Mouse (Mus musculus) CH12.LX (cell line): ENCODE results near the gene Tcea3. TPM values are rescaled to one million over a fixed set of nuclear protein-coding genes. Genes with fewer than 3 reads are reported as not detected.

Experiments
- DNase-seq: peaks from one replicate; pipeline ENCODE4 v3.0.0-alpha.2; 2013; ENCODE audit errors: extremely low read depth
- H3K27ac ChIP-seq: 2 replicates; pipeline ENCODE4 v1.5.1; 2012; ENCODE audit warnings: low read depth, mild to moderate bottlenecking, control low read depth, moderate library complexity; ENCODE audit not compliant: insufficient read depth
- H3K27me3 ChIP-seq: replicated peaks from 2 replicates; pipeline ENCODE3; 2012; ENCODE audit warnings: inconsistent platforms
- H3K36me3 ChIP-seq, 2 experiments: replicated peaks in 1 of 2; 2 replicates each; pipeline versions ENCODE3 to v1.6.1; 2012; ENCODE audit warnings: inconsistent platforms in 1 of 2, low read length in 1 of 2, mild to moderate bottlenecking in 1 of 2, mixed read lengths in 1 of 2, moderate library complexity in 1 of 2; ENCODE audit not compliant: control insufficient read depth in 1 of 2, insufficient read depth in 1 of 2
- H3K4me1 ChIP-seq, 2 experiments: 2 replicates each; pipeline ENCODE4 v1.6.1; 2012; ENCODE audit warnings: inconsistent platforms in 1 of 2, moderate library complexity in 1 of 2; ENCODE audit not compliant: insufficient read depth in 2 of 2, control insufficient read depth in 1 of 2
- H3K4me2 ChIP-seq: 2 replicates; pipeline ENCODE4 v1.6.1; 2012; ENCODE audit warnings: low read depth, mild to moderate bottlenecking, control low read depth; ENCODE audit not compliant: poor library complexity, insufficient read depth, severe bottlenecking
- H3K4me3 ChIP-seq, 3 experiments: fragments of 150-350 bp in 1 of 3; sonication (generic) in 1 of 3; replicated peaks in 1 of 3; 2 replicates each; pipeline versions ENCODE3 to v1.5.1; 2011 to 2012; ENCODE audit warnings: low read depth in 2 of 3, low read length in 2 of 3, mild to moderate bottlenecking in 2 of 3, moderate library complexity in 2 of 3, control low read depth in 1 of 3, improper control_type of control experiment in 1 of 3, inconsistent platforms in 1 of 3, mixed read lengths in 1 of 3; ENCODE audit not compliant: poor library complexity in 1 of 3
- H3K79me2 ChIP-seq: replicated peaks from 2 replicates; pipeline ENCODE4 v1.6.1; 2012; ENCODE audit warnings: mild to moderate bottlenecking, moderate library complexity; ENCODE audit not compliant: control insufficient read depth, poor library complexity, insufficient read depth, severe bottlenecking; ENCODE audit errors: extremely low read depth
- H3K9ac ChIP-seq: 2 replicates; pipeline ENCODE4 v1.6.1; 2012; ENCODE audit warnings: low read depth, mild to moderate bottlenecking, control low read depth, moderate library complexity; ENCODE audit not compliant: insufficient read depth
- H3K9me3 ChIP-seq: replicated peaks from 2 replicates; pipeline ENCODE3; 2012; ENCODE audit warnings: low read length, inconsistent platforms, mixed read lengths
- BHLHE40 ChIP-seq: IDR thresholded peaks from 2 replicates; pipeline ENCODE4 v1.6.1; 2011; ENCODE audit warnings: mild to moderate bottlenecking, low read depth, low read length, improper control_type of control experiment
- CHD1 ChIP-seq: IDR thresholded peaks from 2 replicates; pipeline ENCODE4 v1.6.1; 2012; ENCODE audit warnings: low read depth, low read length, improper control_type of control experiment, inconsistent platforms
- CHD2 ChIP-seq: IDR thresholded peaks from 2 replicates; pipeline ENCODE4 v1.6.1; 2011; ENCODE audit warnings: low read length, improper control_type of control experiment
- CTCF ChIP-seq, 2 experiments: IDR thresholded peaks in 1 of 2; conservative IDR thresholded peaks in 1 of 2; 2 replicates each; pipeline ENCODE4 v1.5.1; 2011 to 2012; ENCODE audit warnings: low read depth in 2 of 2, low read length in 2 of 2, improper control_type of control experiment in 1 of 2, inconsistent platforms in 1 of 2, mild to moderate bottlenecking in 1 of 2, moderate library complexity in 1 of 2
- E2F4 ChIP-seq: IDR thresholded peaks from 2 replicates; pipeline ENCODE4 v1.6.1; 2011; ENCODE audit warnings: low read depth, low read length, improper control_type of control experiment; ENCODE audit not compliant: insufficient replicate concordance
- ELF1 ChIP-seq: IDR thresholded peaks from 2 replicates; pipeline ENCODE4 v1.6.1; 2014; ENCODE audit warnings: low read depth, mild to moderate bottlenecking, inconsistent platforms, low read length, improper control_type of control experiment
- EP300 ChIP-seq: IDR thresholded peaks from 2 replicates; pipeline ENCODE4 v1.6.1; 2011; ENCODE audit warnings: low read length, improper control_type of control experiment
- ETS1 ChIP-seq: conservative IDR thresholded peaks from 2 replicates; pipeline ENCODE4 v1.6.1; 2012; ENCODE audit warnings: low read depth, mild to moderate bottlenecking, inconsistent platforms, low read length, improper control_type of control experiment, moderate library complexity
- GABPA ChIP-seq: IDR thresholded peaks from 2 replicates; pipeline ENCODE4 v1.6.1; 2012; ENCODE audit warnings: low read depth, low read length, improper control_type of control experiment, inconsistent platforms; ENCODE audit not compliant: insufficient replicate concordance
- HCFC1 ChIP-seq: IDR thresholded peaks from 2 replicates; pipeline ENCODE4 v1.6.1; 2012; ENCODE audit warnings: low read depth, mild to moderate bottlenecking, inconsistent platforms, low read length, improper control_type of control experiment
- IRF4 ChIP-seq: IDR thresholded peaks from 2 replicates; pipeline ENCODE4 v1.6.1; 2014; ENCODE audit warnings: low read depth, mild to moderate bottlenecking, inconsistent platforms, low read length, improper control_type of control experiment
- JUN ChIP-seq: IDR thresholded peaks from 2 replicates; pipeline ENCODE4 v1.6.1; 2011; ENCODE audit warnings: low read depth, mild to moderate bottlenecking, low read length, improper control_type of control experiment, moderate library complexity; ENCODE audit not compliant: insufficient read depth
- JUND ChIP-seq: conservative IDR thresholded peaks from 2 replicates; pipeline ENCODE4 v1.6.1; 2011; ENCODE audit warnings: low read depth, low read length, improper control_type of control experiment
- KAT2A ChIP-seq: IDR thresholded peaks from 2 replicates; pipeline ENCODE4 v1.6.1; 2012; ENCODE audit warnings: low read length, improper control_type of control experiment, inconsistent platforms; ENCODE audit not compliant: insufficient replicate concordance
- MAFK ChIP-seq: IDR thresholded peaks from 2 replicates; pipeline ENCODE4 v1.6.1; 2011; ENCODE audit warnings: low read length, improper control_type of control experiment; ENCODE audit not compliant: insufficient replicate concordance
- MAX ChIP-seq: IDR thresholded peaks from 2 replicates; pipeline ENCODE4 v1.6.1; 2011; ENCODE audit warnings: low read length, improper control_type of control experiment
- MAZ ChIP-seq: IDR thresholded peaks from 2 replicates; pipeline ENCODE4 v1.6.1; 2012; ENCODE audit warnings: low read depth, mild to moderate bottlenecking, inconsistent platforms, low read length, improper control_type of control experiment, moderate library complexity
- MEF2A ChIP-seq: IDR thresholded peaks from 2 replicates; pipeline ENCODE4 v1.6.1; 2014; ENCODE audit warnings: low read depth, mild to moderate bottlenecking, inconsistent platforms, low read length, improper control_type of control experiment, borderline replicate concordance
- MXI1 ChIP-seq: IDR thresholded peaks from 2 replicates; pipeline ENCODE4 v1.6.1; 2011; ENCODE audit warnings: mild to moderate bottlenecking, low read depth, low read length, improper control_type of control experiment
- MYC ChIP-seq: IDR thresholded peaks from 2 replicates; pipeline ENCODE4 v1.6.1; 2011; ENCODE audit warnings: low read depth, mild to moderate bottlenecking, improper control_type of control experiment, low read length
- NELFE ChIP-seq: IDR thresholded peaks from 2 replicates; pipeline ENCODE4 v1.6.1; 2011; ENCODE audit warnings: low read depth, low read length, improper control_type of control experiment
- NRF1 ChIP-seq: IDR thresholded peaks from 2 replicates; pipeline ENCODE4 v1.6.1; 2014; ENCODE audit warnings: low read depth, mild to moderate bottlenecking, inconsistent platforms, low read length, improper control_type of control experiment, moderate library complexity
- PAX5 ChIP-seq: IDR thresholded peaks from 2 replicates; pipeline ENCODE4 v1.6.1; 2012; ENCODE audit warnings: low read length, inconsistent platforms, mixed read lengths
- POLR2A ChIP-seq: IDR thresholded peaks from 2 replicates; pipeline ENCODE4 v1.6.1; 2011; ENCODE audit warnings: low read depth, mild to moderate bottlenecking, improper control_type of control experiment, low read length
- POLR2AphosphoS2 ChIP-seq: IDR thresholded peaks from 2 replicates; pipeline ENCODE4 v1.6.1; 2011; ENCODE audit warnings: low read depth, low read length, improper control_type of control experiment
- RAD21 ChIP-seq: IDR thresholded peaks from 2 replicates; pipeline ENCODE4 v1.6.1; 2011; ENCODE audit warnings: low read depth, mild to moderate bottlenecking, low read length, improper control_type of control experiment, moderate library complexity
- RCOR1 ChIP-seq: conservative IDR thresholded peaks from 2 replicates; pipeline ENCODE4 v1.6.1; 2012; ENCODE audit warnings: low read depth, mild to moderate bottlenecking, inconsistent platforms, low read length, improper control_type of control experiment
- SIN3A ChIP-seq: IDR thresholded peaks from 2 replicates; pipeline ENCODE4 v1.6.1; 2012; ENCODE audit warnings: low read length, improper control_type of control experiment, inconsistent platforms
- SMC3 ChIP-seq: IDR thresholded peaks from 2 replicates; pipeline ENCODE4 v1.6.1; 2011; ENCODE audit warnings: low read depth, low read length, improper control_type of control experiment
- TBP ChIP-seq: conservative IDR thresholded peaks from 2 replicates; pipeline ENCODE4 v1.6.1; 2011; ENCODE audit warnings: low read depth, low read length, improper control_type of control experiment
- TCF12 ChIP-seq: IDR thresholded peaks from 2 replicates; pipeline ENCODE4 v1.6.1; 2014; ENCODE audit warnings: low read depth, mild to moderate bottlenecking, inconsistent platforms, low read length, improper control_type of control experiment
- UBTF ChIP-seq: IDR thresholded peaks from 2 replicates; pipeline ENCODE4 v1.6.1; 2012; ENCODE audit warnings: low read depth, mild to moderate bottlenecking, inconsistent platforms, low read length, improper control_type of control experiment, moderate library complexity
- USF1 ChIP-seq: IDR thresholded peaks from 2 replicates; pipeline ENCODE4 v1.6.1; 2014; ENCODE audit warnings: low read depth, mild to moderate bottlenecking, inconsistent platforms, low read length, improper control_type of control experiment
- USF2 ChIP-seq: conservative IDR thresholded peaks from 2 replicates; pipeline ENCODE4 v1.6.1; 2011; ENCODE audit warnings: low read depth, low read length, improper control_type of control experiment
- ZC3H11A ChIP-seq: IDR thresholded peaks from 2 replicates; pipeline ENCODE4 v1.6.1; 2012; ENCODE audit warnings: low read depth, mild to moderate bottlenecking, inconsistent platforms, low read length, improper control_type of control experiment
- ZKSCAN1 ChIP-seq: IDR thresholded peaks from 2 replicates; pipeline ENCODE4 v1.6.1; 2012; ENCODE audit warnings: low read depth, inconsistent platforms, low read length, improper control_type of control experiment, borderline replicate concordance
- ZMIZ1 ChIP-seq: IDR thresholded peaks from 2 replicates; pipeline ENCODE4 v1.6.1; 2012; ENCODE audit warnings: low read depth, mild to moderate bottlenecking, inconsistent platforms, low read length, improper control_type of control experiment
- ZNF384 ChIP-seq: IDR thresholded peaks from 2 replicates; pipeline ENCODE4 v1.6.1; 2012; ENCODE audit warnings: low read depth, low read length, improper control_type of control experiment, inconsistent platforms
- dilution Hi-C: fragments of 300-500 bp; cut with MboI; formaldehyde crosslinking; loops from 2 replicates; pipeline ENCODE4 v1.14.3; 2020; ENCODE audit warnings: low sequenced_read_pairs; ENCODE audit not compliant: extremely low pct_unique_long_range_greater_than_20kb, extremely low pct_ligation_motif_present
- in situ Hi-C: fragments of 300-500 bp; cut with MboI; formaldehyde crosslinking; loops from 3 replicates; pipeline ENCODE4 v1.14.3; 2019; ENCODE audit warnings: low sequenced_read_pairs, low pct_ligation_motif_present, low pct_unique_long_range_greater_than_20kb, mixed read lengths
- polyA plus RNA-seq: library from polyadenylated mRNA; unstranded; fragments of >175 nt; gene quantifications from 2 replicates; pipeline ENCODE4 v1.2.1, GENCODE M21; 2012; ENCODE audit warnings: low read depth; ENCODE audit not compliant: insufficient read length
- total RNA-seq, 2 experiments: library from RNA; depleted of rRNA; stranded (reverse); fragments of 300-350 nt in 1 of 2; fragments of >200 nt in 1 of 2; gene quantifications; 2 replicates each; pipeline ENCODE4 v1.2.3; 2012 to 2014

Gene Tcea3
- total and polyA plus RNA-seq, 3 experiments: not detected

- Histone ChIP-seq H3K4me1 (peaks cover 13 to 21% of the 10 kb centered on the region in 2 experiments), H3K9me3 (no peaks in the 10 kb centered on the region)
- TF ChIP-seq TBP (no peak), CHD1 (no peak), KAT2A (no peak), NELFE (no peak), E2F4 (no peak), ZMIZ1 (no peak), RAD21 (peak; percentile 74), POLR2A (no peak), MAZ (peak; percentile 18; the same call in 1 of the 2 replicates), IRF4 (no peak), MXI1 (0 out of 2 replicates have a peak, but pooled peaks have one; percentile 20), MAFK (no peak), SMC3 (peak; percentile 78), USF1 (no peak), USF2 (no peak), ELF1 (no peak), MYC (peak; percentile 58; the same call in 1 of the 2 replicates), JUN (no peak), PAX5 (no peak), UBTF (no peak), EP300 (no peak), CHD2 (no peak), CTCF (conservative IDR thresholded peaks at IDR 0.05 in 1 of 2, IDR thresholded peaks at IDR 0.05 in 1 of 2; ENCODE audit: low read depth in 2 of 2, low read length in 2 of 2) (peak in 1 of 2 experiments; percentile 83; a peak in 2 of 4 replicates), ZKSCAN1 (no peak), BHLHE40 (no peak), ZNF384 (no peak), GABPA (no peak), HCFC1 (no peak), ETS1 (no peak), SIN3A (no peak), ZC3H11A (peak; percentile 17; the same call in 1 of the 2 replicates), NRF1 (no peak), MEF2A (no peak), MAX (peak; percentile 45; the same call in 1 of the 2 replicates), TCF12 (no peak), JUND (no peak), POLR2AphosphoS2 (no peak), RCOR1 (no peak)
- TF ChIP-seq, all 38 proteins: peak for 8
- Histone ChIP-seq H3K27me3 (peaks cover 61% of the 10 kb centered on the region), H3K9ac (no peak overlapping the region), H3K36me3 (no peaks in the 10 kb centered on the region), H3K27ac (no peak overlapping the region), H3K4me2 (no peak overlapping the region), H3K79me2 (no peaks in the 10 kb centered on the region), H3K4me3 (no peak overlapping the region)
- dilution Hi-C loops: no loop called here
- peak; percentile 76 for DNase-seq
- in situ Hi-C loops: no loop called here
Measured at GRCm38 (mm10) chr4:136260491-136261180, 13.1 kb downstream of the Tcea3 start.
